Mouse (Mus musculus): ENCODE measurements around the gene Ptger2. TPM values are rescaled to one million over a fixed set of nuclear protein-coding genes. Genes with fewer than 3 reads are reported as not detected.

Gene Ptger2
- polyA plus RNA-seq, 3 experiments from 2014 or later, result 38.8 to 88.6 (median 61.0) TPM

GRCm38 (mm10) chr14:45049689-45050418, 61.9 kb downstream of the Ptger2 start:
- ATAC-seq, result peak; percentile 87

GRCm38 (mm10) chr14:45050419-45050776, 62.4 kb downstream of the Ptger2 start:
- no peak for ATAC-seq

DNA sequence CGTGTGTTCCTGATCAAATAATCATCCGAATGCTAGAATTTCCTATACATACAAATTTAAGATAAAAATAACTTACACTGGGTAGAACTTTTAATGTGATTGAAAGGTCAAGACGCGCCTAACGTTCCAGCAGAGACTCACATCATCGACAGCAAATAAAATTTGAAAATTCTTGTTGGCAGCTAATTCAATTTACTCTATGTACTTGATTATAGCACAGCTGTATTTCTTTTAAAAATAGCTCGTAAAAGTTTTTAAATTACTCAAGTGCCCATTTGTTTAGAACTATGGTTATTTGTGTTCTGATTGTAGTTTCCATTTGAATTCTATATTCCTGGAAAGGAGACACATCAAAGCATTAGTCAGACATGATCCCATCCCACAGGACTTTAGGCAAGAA, 63.1 kb downstream of the Ptger2 start:
- no peak for ATAC-seq

Other genes starting within 250 kb of the Ptger2 start
- gene Gm8267, start 237.9 kb upstream of the Ptger2 start, polyA plus RNA-seq (2017; shearing (Covaris generic)), result not detected
- gene Ptgdr, start 128.8 kb upstream of the Ptger2 start, polyA plus RNA-seq (2017; shearing (Covaris generic)), result not detected
- gene Gpr137c, start 231.5 kb downstream of the Ptger2 start, polyA plus RNA-seq (2017; shearing (Covaris generic)), result 1 to 10 TPM in 1 of 3 experiments, under 1 TPM in 2; 0.65 to 1.3 (median 0.83) TPM
- gene Txndc16, start 232.1 kb downstream of the Ptger2 start, polyA plus RNA-seq (2017; shearing (Covaris generic)), result 10 to 100 TPM in 2 of 3 experiments, 1 to 10 TPM in 1; 9.8 to 13.3 (median 11.1) TPM

Data from inflammation-experienced regulatory T-cells, adult 6 months (primary cell).